Mouse (Mus musculus) heart, embryonic 10.5 days (tissue): ENCODE measurements around the gene Fkbp14. TPM values are rescaled to one million over a fixed set of nuclear protein-coding genes. Genes with fewer than 3 reads are reported as not detected.
A peak's percentile ranks its signal among the peaks of the same experiment; 100 is the strongest.

Experiments
- DNase-seq: peaks from one replicate; pipeline ENCODE4 v3.0.0-alpha.2; 2017; ENCODE audit warnings: low spot score
- H3K27ac ChIP-seq: fragments of 300-500 bp; sonication (generic); 2 replicates; pipeline ENCODE4 v1.5.1; 2016; ENCODE audit warnings: mild to moderate bottlenecking
- H3K27me3 ChIP-seq: fragments of 300-500 bp; sonication (generic); 2 replicates; pipeline ENCODE4 v1.6.1; 2016; ENCODE audit warnings: mild to moderate bottlenecking; ENCODE audit not compliant: poor library complexity, insufficient read depth, severe bottlenecking
- H3K36me3 ChIP-seq: fragments of 300-500 bp; sonication (generic); 2 replicates; pipeline ENCODE4 v1.6.1; 2016; ENCODE audit warnings: mild to moderate bottlenecking, moderate library complexity
- H3K4me1 ChIP-seq: fragments of 300-500 bp; sonication (generic); 2 replicates; pipeline ENCODE4 v1.6.1; 2016; ENCODE audit warnings: mild to moderate bottlenecking
- H3K4me3 ChIP-seq: fragments of 300-500 bp; sonication (generic); 2 replicates; pipeline ENCODE4 v1.5.1; 2016; ENCODE audit warnings: mild to moderate bottlenecking, moderate library complexity
- H3K9me3 ChIP-seq: fragments of 300-500 bp; sonication (generic); 2 replicates; pipeline ENCODE4 v1.6.1; 2016; ENCODE audit warnings: mild to moderate bottlenecking, moderate library complexity
- WGBS: fragments of 180-500 bp; shearing (Covaris S2); methylation state at CpG from one replicate; pipeline ENCODE4 v1.1.7; 2016; 5-methylcytosine and 5-hydroxymethylcytosine counted together
- polyA plus RNA-seq: library from polyadenylated mRNA; unstranded; fragments of >200 nt; fragmentation: Nextera tagmentation; extraction: Ambion mirVana; gene quantifications from 2 replicates; pipeline ENCODE4 v1.2.1, GENCODE M21; 2016

Gene Fkbp14
- polyA plus RNA-seq, 1 experiment from 2014 or later = 19.8 TPM

GRCm38 (mm10) chr6:54554341-54555110 lies 42.6 kb downstream of the Fkbp14 start:
- peak; percentile 85 for DNase-seq
- WGBS = 52% methylated on average over 8 of the region's 8 CpGs

GRCm38 (mm10) chr6:54553632-54554031 lies 43.5 kb downstream of the Fkbp14 start:
- 0 out of 2 replicates have a peak, but pooled peaks cover 4% of the 10 kb centered on the region for H3K27me3 ChIP-seq
- H3K4me1 ChIP-seq = peaks cover 38% of the 10 kb centered on the region
- no peaks in the 10 kb centered on the region for H3K9me3 ChIP-seq
- no peak for DNase-seq
- no peak overlapping the region for H3K27ac ChIP-seq
- no peaks in the 10 kb centered on the region for H3K36me3 ChIP-seq
- H3K4me3 ChIP-seq = no peak overlapping the region
- 84% methylated on average over 2 of the region's 2 CpGs for WGBS

More at GRCm38 (mm10) chr6:54554341-54555110, 42.6 kb downstream of the Fkbp14 start:
- Histone ChIP-seq H3K36me3 (no peaks in the 10 kb centered on the region), H3K9me3 (no peaks in the 10 kb centered on the region), H3K27me3 (0 out of 2 replicates have a peak, but pooled peaks cover 4% of the 10 kb centered on the region), H3K4me3 (no peak overlapping the region), H3K27ac (peak overlapping the region; percentile 29; the same call in 1 of the 2 replicates), H3K4me1 (peaks cover 33% of the 10 kb centered on the region)

GRCm38 (mm10) chr6:54552721-54553413 lies 44.2 kb downstream of the Fkbp14 start:
- peak; percentile 52 for DNase-seq
- Histone ChIP-seq H3K27ac (no peak overlapping the region), H3K9me3 (no peaks in the 10 kb centered on the region), H3K27me3 (peaks cover 7% of the 10 kb centered on the region; the same call in 1 of the 2 replicates), H3K36me3 (no peaks in the 10 kb centered on the region), H3K4me3 (no peak overlapping the region), H3K4me1 (peaks cover 38% of the 10 kb centered on the region)
- 83% methylated on average over 9 of the region's 9 CpGs for WGBS

GRCm38 (mm10) chr6:54550801-54551323 lies 46.2 kb downstream of the Fkbp14 start:
- Histone ChIP-seq H3K27ac (no peak overlapping the region), H3K27me3 (peaks cover 8% of the 10 kb centered on the region; the same call in 1 of the 2 replicates), H3K36me3 (no peaks in the 10 kb centered on the region), H3K9me3 (no peaks in the 10 kb centered on the region), H3K4me3 (no peak overlapping the region), H3K4me1 (peaks cover 38% of the 10 kb centered on the region)
- DNase-seq = no peak
- WGBS = 54% methylated on average over 6 of the region's 7 CpGs

- WGBS = 66% methylated on average over 4 of the region's 4 CpGs
- H3K9me3 ChIP-seq = no peaks in the 10 kb centered on the region
- peaks cover 24% of the 10 kb centered on the region for H3K4me1 ChIP-seq
Observed at GRCm38 (mm10) chr6:54549311-54549710, 47.8 kb downstream of the Fkbp14 start.

GRCm38 (mm10) chr6:54548314-54549019 lies 48.6 kb downstream of the Fkbp14 start:
- Histone ChIP-seq H3K27me3 (peaks cover 12% of the 10 kb centered on the region; the same call in 1 of the 2 replicates), H3K4me1 (peaks cover 19% of the 10 kb centered on the region), H3K36me3 (no peaks in the 10 kb centered on the region), H3K9me3 (no peaks in the 10 kb centered on the region), H3K27ac (no peak overlapping the region), H3K4me3 (no peak overlapping the region)
- 81% methylated on average over 13 of the region's 13 CpGs for WGBS
- DNase-seq = no peak

More at GRCm38 (mm10) chr6:54549311-54549710, 47.8 kb downstream of the Fkbp14 start:
- H3K4me3 ChIP-seq = no peak overlapping the region
- no peak for DNase-seq
- H3K27ac ChIP-seq = no peak overlapping the region
- H3K27me3 ChIP-seq = peaks cover 12% of the 10 kb centered on the region; the same call in 1 of the 2 replicates
- H3K36me3 ChIP-seq = no peaks in the 10 kb centered on the region

GRCm38 (mm10) chr6:54543646-54544045 lies 53.5 kb downstream of the Fkbp14 start:
- Histone ChIP-seq H3K27ac (no peak overlapping the region), H3K9me3 (no peaks in the 10 kb centered on the region), H3K27me3 (peaks cover 8% of the 10 kb centered on the region; the same call in 1 of the 2 replicates), H3K36me3 (0 out of 2 replicates have a peak, but pooled peaks cover 2% of the 10 kb centered on the region), H3K4me3 (no peak overlapping the region), H3K4me1 (peaks cover 23% of the 10 kb centered on the region)
- DNase-seq = peak; percentile 53
- 82% methylated on average over 2 of the region's 2 CpGs for WGBS

- Histone ChIP-seq H3K27me3 (peaks cover 4% of the 10 kb centered on the region; the same call in 1 of the 2 replicates), H3K9me3 (no peaks in the 10 kb centered on the region), H3K4me1 (peaks cover 25% of the 10 kb centered on the region), H3K27ac (no peak overlapping the region), H3K4me3 (no peak overlapping the region), H3K36me3 (0 out of 2 replicates have a peak, but pooled peaks cover 2% of the 10 kb centered on the region)
- DNase-seq = peak; percentile 20
- 73% methylated on average over 7 of the region's 7 CpGs for WGBS
Observed at GRCm38 (mm10) chr6:54542836-54543235, 54.3 kb downstream of the Fkbp14 start.

GRCm38 (mm10) chr6:54540252-54540887 lies 56.7 kb downstream of the Fkbp14 start:
- WGBS = 66% methylated on average over 9 of the region's 9 CpGs
- Histone ChIP-seq H3K27me3 (peaks cover 4% of the 10 kb centered on the region; the same call in 1 of the 2 replicates), H3K9me3 (no peaks in the 10 kb centered on the region), H3K4me3 (no peak overlapping the region), H3K36me3 (0 out of 2 replicates have a peak, but pooled peaks cover 2% of the 10 kb centered on the region), H3K27ac (0 out of 2 replicates have a peak overlapping the region, but pooled peaks have one; percentile 53), H3K4me1 (peaks cover 25% of the 10 kb centered on the region)
- DNase-seq = no peak

- no peak for DNase-seq
- H3K4me3 ChIP-seq = no peak overlapping the region
- H3K9me3 ChIP-seq = no peaks in the 10 kb centered on the region
- WGBS = 90% methylated on average over 7 of the region's 7 CpGs
- H3K27ac ChIP-seq = no peak overlapping the region
- peaks cover 25% of the 10 kb centered on the region for H3K4me1 ChIP-seq
- H3K36me3 ChIP-seq = 0 out of 2 replicates have a peak, but pooled peaks cover 2% of the 10 kb centered on the region
- peaks cover under 1% of the 10 kb centered on the region; the same call in 1 of the 2 replicates for H3K27me3 ChIP-seq
Observed at GRCm38 (mm10) chr6:54539396-54539795, 57.7 kb downstream of the Fkbp14 start.

- WGBS = 18% methylated on average over 3 of the region's 3 CpGs
- Histone ChIP-seq H3K4me1 (peaks cover 25% of the 10 kb centered on the region), H3K27ac (no peak overlapping the region), H3K36me3 (0 out of 2 replicates have a peak, but pooled peaks cover 2% of the 10 kb centered on the region), H3K9me3 (no peaks in the 10 kb centered on the region), H3K4me3 (no peak overlapping the region), H3K27me3 (no peaks in the 10 kb centered on the region)
- no peak for DNase-seq
Observed at GRCm38 (mm10) chr6:54538773-54539173, 58.3 kb downstream of the Fkbp14 start.

- peaks cover 21% of the 10 kb centered on the region for H3K4me1 ChIP-seq
- no peaks in the 10 kb centered on the region for H3K9me3 ChIP-seq
- WGBS = 74% methylated on average over 7 of the region's 7 CpGs
- no peak overlapping the region for H3K4me3 ChIP-seq
- H3K27me3 ChIP-seq = no peaks in the 10 kb centered on the region
- no peaks in the 10 kb centered on the region for H3K36me3 ChIP-seq
- no peak for DNase-seq
- H3K27ac ChIP-seq = no peak overlapping the region
Observed at GRCm38 (mm10) chr6:54537053-54537452, 60.1 kb downstream of the Fkbp14 start.
